Mouse (Mus musculus) heart, postnatal 0 days (tissue): ENCODE results near the gene Sync.

Experiments used
- CTCF ChIP-seq: IDR thresholded peaks from 2 replicates; pipeline ENCODE4 v1.5.1; 2016; ENCODE audit warnings: antibody characterized with exemption, control low read depth, low read depth
- EP300 ChIP-seq: IDR thresholded peaks from 2 replicates; pipeline ENCODE4 v1.6.1; 2016; ENCODE audit warnings: antibody characterized with exemption, low read depth

DNA sequence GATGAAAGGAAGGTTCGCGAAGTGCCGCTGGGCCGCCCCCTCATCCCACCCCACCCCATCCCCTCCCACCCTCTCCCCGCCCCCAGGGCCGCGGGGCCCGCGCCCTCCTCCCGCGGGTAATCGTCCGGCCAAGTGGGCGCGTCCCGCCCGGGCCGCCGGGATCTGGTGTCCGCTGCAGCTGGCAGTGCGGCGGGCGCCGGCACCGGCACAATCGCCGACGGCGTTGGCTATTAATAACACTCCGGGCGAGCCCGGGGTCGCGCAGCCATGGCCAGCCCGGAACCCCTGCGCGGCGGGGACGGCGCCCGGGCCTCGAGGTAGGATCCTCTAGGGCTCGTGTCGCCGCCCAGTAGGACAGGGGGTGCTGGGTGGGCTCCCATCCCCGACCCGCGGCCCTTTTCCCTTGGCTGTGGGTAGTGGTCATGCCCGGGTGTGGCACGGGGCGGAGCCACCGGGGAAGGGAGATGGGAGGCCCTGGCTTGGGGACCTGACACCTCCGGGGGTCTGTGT lies at the start of gene Sync:
- TF ChIP-seq CTCF (no peak), EP300 (no peak)
